Mouse (Mus musculus) gastrocnemius, adult 2 months (tissue): ENCODE measurements at regions not wholly inside any gene's neighbourhood (a gene's known extent, or its start where the extent isn't known, plus 50 kb on each side); places are given as distances from the start of the nearest gene placed in this dataset.

Experiments
- DNase-seq: peaks from one replicate; pipeline ENCODE4 v3.0.0; 2022
- H3K27ac ChIP-seq: fragments of 200-600 bp; 2 replicates; pipeline ENCODE4 v1.8.1; 2022; ENCODE audit warnings: mild to moderate bottlenecking
- H3K4me3 ChIP-seq: fragments of 200-600 bp; 2 replicates; pipeline ENCODE4 v1.8.1; 2022; ENCODE audit warnings: mild to moderate bottlenecking, moderate library complexity
- CTCF ChIP-seq: fragments of 200-600 bp; IDR thresholded peaks from 2 replicates; pipeline ENCODE4 v1.8.1; 2022; ENCODE audit warnings: antibody characterized with exemption, mild to moderate bottlenecking, moderate library complexity
- intact Hi-C: fragments of 180-260 bp; cut with DNase I; formaldehyde crosslinking; loops from one replicate; pipeline ENCODE4 v1.15.1; 2025

GRCm38 (mm10) chr8:76748471-76748870, 150.8 kb upstream of the Nr3c2 start:
- intact Hi-C loops: no loop called here
- Histone ChIP-seq H3K27ac (no peak overlapping the region), H3K4me3 (no peak overlapping the region)
- DNase-seq: no peak
- no peak for TF ChIP-seq CTCF

- no peak for DNase-seq
- Histone ChIP-seq H3K4me3 (no peak overlapping the region), H3K27ac (no peak overlapping the region)
- intact Hi-C loops: no loop called here
- TF ChIP-seq CTCF: no peak
Observed at GRCm38 (mm10) chr8:76750286-76750685, 149.0 kb upstream of the Nr3c2 start.

DNA sequence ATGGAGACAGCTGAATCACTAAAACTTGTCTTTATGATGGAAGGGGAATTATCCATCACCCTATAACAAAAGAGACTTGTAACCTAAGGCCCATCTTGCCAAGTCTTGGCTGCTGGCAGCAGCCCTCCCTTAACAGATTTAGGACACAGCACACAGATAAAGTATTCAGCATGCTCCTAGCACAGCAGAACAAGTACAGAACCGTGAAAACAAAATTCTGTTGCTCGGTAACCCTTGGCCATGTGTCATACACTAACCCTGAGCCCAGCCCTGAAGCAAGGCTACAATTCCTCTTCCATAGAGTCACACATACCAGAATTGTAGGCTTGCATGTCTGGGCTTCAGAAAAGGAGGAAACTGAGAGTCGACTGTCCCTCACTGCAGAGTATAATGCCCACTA, 145.1 kb upstream of the Nr3c2 start:
- H3K27ac ChIP-seq: no peak overlapping the region
- peak; percentile 15 for DNase-seq
- no peak for TF ChIP-seq CTCF
- intact Hi-C loops: no loop called here
- no peak overlapping the region for H3K4me3 ChIP-seq

DNA sequence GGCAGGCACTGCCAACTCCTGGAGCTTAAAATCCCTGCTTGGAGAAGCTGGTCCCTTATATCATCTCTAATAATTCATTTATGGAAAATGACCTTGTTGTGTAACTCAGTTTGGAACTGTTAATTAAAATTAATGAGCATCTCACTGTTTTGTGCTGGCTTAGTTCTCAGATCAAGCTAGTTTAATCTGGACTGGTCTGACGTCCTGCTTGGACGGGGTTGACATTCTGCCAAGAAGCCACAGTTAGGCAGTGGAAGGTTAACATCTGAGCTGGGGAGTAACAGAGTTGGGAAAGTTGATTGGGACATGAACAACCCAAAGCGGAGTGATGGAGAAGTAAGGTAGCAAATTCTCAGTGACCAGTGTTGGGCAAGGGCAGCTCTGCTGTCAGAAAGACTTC, 135.0 kb upstream of the Nr3c2 start:
- intact Hi-C loops: no loop called here
- DNase-seq: no peak
- Histone ChIP-seq H3K27ac (no peak overlapping the region), H3K4me3 (no peak overlapping the region)
- no peak for TF ChIP-seq CTCF

DNA sequence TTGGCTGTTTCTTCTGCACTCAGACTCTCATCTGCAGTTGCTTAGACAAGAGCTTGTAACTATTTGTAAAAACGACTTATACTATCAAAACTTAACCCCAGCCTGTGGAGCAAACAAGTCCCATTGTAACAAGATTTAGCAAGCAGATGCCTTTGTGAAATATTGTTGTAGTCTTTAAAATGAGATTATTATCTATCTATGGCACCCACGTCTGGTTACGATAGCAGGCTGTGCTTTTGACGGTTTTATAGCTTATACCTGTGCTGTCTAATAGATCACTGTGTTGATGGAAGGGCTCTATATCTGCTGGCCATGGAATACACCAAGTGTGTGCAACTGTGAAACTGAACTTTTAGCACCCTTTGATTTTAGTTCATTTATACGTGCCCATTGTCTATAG, 130.9 kb upstream of the Nr3c2 start:
- no peak for DNase-seq
- Histone ChIP-seq H3K27ac (no peak overlapping the region), H3K4me3 (no peak overlapping the region)

DNA sequence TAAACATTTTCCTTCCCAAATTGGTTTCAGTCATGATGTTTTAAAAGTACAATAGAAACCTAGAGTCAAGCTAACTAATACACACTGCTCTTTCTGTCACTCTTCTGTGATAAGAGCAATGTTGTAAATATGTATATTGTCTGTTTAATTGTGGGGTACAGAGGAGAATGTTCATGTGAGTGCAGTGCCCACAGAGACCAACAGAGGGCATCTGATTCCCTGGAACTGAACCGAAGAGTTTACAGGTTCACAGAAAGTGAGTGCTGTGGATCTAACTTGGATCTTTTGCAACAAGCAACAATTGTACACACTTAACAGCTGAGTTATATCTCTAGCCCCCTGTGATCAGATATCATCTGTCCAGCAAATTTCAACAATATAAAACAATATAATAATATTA, 111.5 kb upstream of the Nr3c2 start:
- no peak overlapping the region for H3K27ac ChIP-seq
- DNase-seq: no peak
- intact Hi-C loops: no loop called here
- peak; percentile 31; the same call in 1 of the 2 replicates for TF ChIP-seq CTCF
- H3K4me3 ChIP-seq: no peak overlapping the region

More for the DNA sequence above, 130.9 kb upstream of the Nr3c2 start:
- intact Hi-C loops: no loop called here
- TF ChIP-seq CTCF: no peak

DNA sequence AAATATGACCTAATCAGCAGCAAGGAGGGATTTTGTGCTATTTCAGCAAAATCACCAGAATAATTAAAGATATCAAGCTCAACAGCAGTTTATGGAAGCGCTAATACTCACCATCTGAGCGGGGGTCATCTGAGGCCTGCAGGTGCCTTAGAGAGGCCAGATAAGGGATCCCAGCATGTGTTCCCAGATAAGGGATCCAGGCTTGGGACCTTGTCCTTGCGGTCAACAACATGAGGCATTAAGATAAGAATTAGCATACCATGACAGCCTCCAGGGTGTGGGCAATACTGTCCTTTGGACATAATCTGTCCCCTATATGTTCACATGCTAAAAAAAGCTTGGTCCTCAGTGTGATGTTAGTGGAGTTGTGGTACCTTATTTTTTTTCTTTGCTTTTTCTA, 105.4 kb upstream of the Nr3c2 start:
- H3K4me3 ChIP-seq: no peak overlapping the region
- DNase-seq: no peak
- intact Hi-C loops: no loop called here
- no peak overlapping the region for H3K27ac ChIP-seq
- TF ChIP-seq CTCF: no peak

DNA sequence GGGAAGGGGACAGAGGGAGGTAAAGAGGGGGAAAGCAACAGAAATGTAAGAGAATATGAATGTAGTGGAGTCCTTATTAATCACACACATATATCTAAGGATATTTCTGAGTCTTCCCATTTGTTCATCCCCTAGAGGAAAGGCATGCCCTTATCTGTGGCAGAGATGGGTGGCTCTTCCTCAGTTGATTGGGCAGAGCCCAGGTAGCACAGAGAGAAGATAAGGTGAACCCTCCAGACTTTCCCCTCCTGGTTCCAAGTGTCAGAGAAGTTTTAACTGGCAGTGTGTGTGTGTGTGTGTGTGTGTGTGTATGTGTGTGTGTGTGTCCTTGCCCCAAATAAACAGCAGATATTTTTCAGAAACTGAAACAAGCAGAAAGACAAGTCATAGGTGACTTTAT, 99.2 kb upstream of the Nr3c2 start:
- no peak for DNase-seq
- no peak overlapping the region for H3K27ac ChIP-seq
- H3K4me3 ChIP-seq: no peak overlapping the region
- no peak for TF ChIP-seq CTCF
- intact Hi-C loops: no loop called here

GRCm38 (mm10) chr8:76823456-76823855, 75.8 kb upstream of the Nr3c2 start:
- intact Hi-C loops: no loop called here
- Histone ChIP-seq H3K27ac (no peak overlapping the region), H3K4me3 (no peak overlapping the region)
- no peak for TF ChIP-seq CTCF
- no peak for DNase-seq
